Mouse (Mus musculus) spleen, adult 12 weeks (tissue): ENCODE results near the gene Slc25a19.

Experiments
- DNase-seq: peaks from one replicate; pipeline ENCODE4 v3.0.0; 2022; ENCODE audit warnings: low spot score

Gene Slc25a19

GRCm38 (mm10) chr11:115618001-115618400 lies 10.1 kb downstream of the Slc25a19 start:
- DNase-seq = no peak

- DNase-seq = no peak
Observed at GRCm38 (mm10) chr11:115616893-115617292, 11.2 kb downstream of the Slc25a19 start.

- no peak for DNase-seq
Observed at GRCm38 (mm10) chr11:115616371-115616770, 11.7 kb downstream of the Slc25a19 start.

GRCm38 (mm10) chr11:115615875-115616274 lies 12.2 kb downstream of the Slc25a19 start:
- no peak for DNase-seq

GRCm38 (mm10) chr11:115615108-115615825 lies 12.8 kb downstream of the Slc25a19 start:
- no peak for DNase-seq

- no peak for DNase-seq
Observed at GRCm38 (mm10) chr11:115614346-115615107, 13.6 kb downstream of the Slc25a19 start.

GRCm38 (mm10) chr11:115613138-115613945 lies 14.8 kb downstream of the Slc25a19 start:
- DNase-seq = no peak

- peak; percentile 97 for DNase-seq
Observed at GRCm38 (mm10) chr11:115612410-115613137, 15.5 kb downstream of the Slc25a19 start, which contains the start of gene Mif4gd. TSS of gene Mif4gd (minus strand) at chr11:115612969.

- DNase-seq = peak; percentile 67
Observed at GRCm38 (mm10) chr11:115612059-115612409, 16.1 kb downstream of the Slc25a19 start.

GRCm38 (mm10) chr11:115611173-115611572 lies 16.9 kb downstream of the Slc25a19 start:
- no peak for DNase-seq

- no peak for DNase-seq
Observed at GRCm38 (mm10) chr11:115609576-115609975, 18.5 kb downstream of the Slc25a19 start.

- DNase-seq = no peak
Observed at GRCm38 (mm10) chr11:115608421-115609399, 19.4 kb downstream of the Slc25a19 start.

GRCm38 (mm10) chr11:115606733-115607132 lies 21.4 kb downstream of the Slc25a19 start:
- no peak for DNase-seq

- no peak for DNase-seq
Observed at GRCm38 (mm10) chr11:115604304-115604696, 23.8 kb downstream of the Slc25a19 start.

- DNase-seq = peak; percentile 91
Observed at GRCm38 (mm10) chr11:115603476-115604303, 24.4 kb downstream of the Slc25a19 start, which contains the start of the genes Mrps7 and Gga3. TSS of gene Mrps7 (plus strand) at chr11:115603925. TSS of gene Gga3 (minus strand) at chr11:115604051.

- DNase-seq = no peak
Observed at GRCm38 (mm10) chr11:115603128-115603475, 25.0 kb downstream of the Slc25a19 start.

GRCm38 (mm10) chr11:115601174-115601573 lies 26.9 kb downstream of the Slc25a19 start:
- no peak for DNase-seq

GRCm38 (mm10) chr11:115600743-115601142 lies 27.4 kb downstream of the Slc25a19 start:
- no peak for DNase-seq

- no peak for DNase-seq
Observed at GRCm38 (mm10) chr11:115599722-115600121, 28.4 kb downstream of the Slc25a19 start.

- DNase-seq = no peak
Observed at GRCm38 (mm10) chr11:115598309-115598708, 29.8 kb downstream of the Slc25a19 start.
